Mouse (Mus musculus): ENCODE measurements around the gene Borcs8. TPM values are rescaled to one million over a fixed set of nuclear protein-coding genes. Genes with fewer than 3 reads are reported as not detected.

Gene Borcs8
- polyA plus RNA-seq, 2 experiments, result 25.4 to 27.1 TPM

DNA sequence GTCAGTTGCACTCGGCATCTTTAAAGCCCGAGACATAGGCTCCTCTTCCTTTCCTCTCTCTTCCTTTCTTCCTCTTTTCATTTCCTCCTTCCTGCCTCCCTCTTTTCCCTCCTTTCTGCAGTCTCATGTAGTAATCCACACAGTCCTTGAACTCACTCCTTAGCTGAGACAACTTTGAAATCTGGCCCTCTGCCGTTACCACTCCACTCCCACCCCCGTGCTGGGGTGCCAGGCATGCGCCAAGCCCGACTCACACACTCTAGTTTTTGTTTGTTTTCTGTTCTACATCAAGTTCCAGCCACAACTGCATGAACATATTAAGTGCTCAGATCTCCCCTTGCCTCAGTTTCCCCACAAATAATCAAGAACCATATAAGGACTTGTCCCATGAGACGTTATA is 34.4 kb upstream of the Borcs8 start:
- no peaks in the 10 kb centered on the region for H3K36me3 ChIP-seq (replicated peaks; ENCODE audit: control insufficient read depth, insufficient read depth, low read depth)
- DNase-seq (ENCODE audit: low read depth in 3 of 3, low spot score in 3 of 3), result no peak
- no peaks in the 10 kb centered on the region for H3K4me1 ChIP-seq (replicated peaks; ENCODE audit: control insufficient read depth in 2 of 2, insufficient read depth in 2 of 2, low read length in 1 of 2)
- TF ChIP-seq EP300 (IDR thresholded peaks at IDR 0.05; ENCODE audit: low read depth), result no peak
- TF ChIP-seq CTCF (IDR thresholded peaks at IDR 0.05; ENCODE audit: low read depth), result no peak
- no peak overlapping the region for H3K27ac ChIP-seq
- H3K9me3 ChIP-seq (ENCODE audit: control insufficient read depth, low read length), result no peaks in the 10 kb centered on the region
- no peaks in the 10 kb centered on the region; the same call in 1 of the 2 replicates for H3K27me3 ChIP-seq (ENCODE audit: control insufficient read depth, insufficient read depth, low read length)
- no peak overlapping the region for H3K9ac ChIP-seq (replicated peaks)
- no peak overlapping the region for H3K4me3 ChIP-seq (ENCODE audit: insufficient read depth in 1 of 2, low read depth in 2 of 2, low read length in 2 of 2)
- WGBS (ENCODE audit: insufficient replicate concordance), result 62% methylated on average over 7 of the region's 7 CpGs
- H3K4me2 ChIP-seq (ENCODE audit: low read depth), result no peak overlapping the region
- ATAC-seq (ENCODE audit: insufficient read depth), result no peak

DNA sequence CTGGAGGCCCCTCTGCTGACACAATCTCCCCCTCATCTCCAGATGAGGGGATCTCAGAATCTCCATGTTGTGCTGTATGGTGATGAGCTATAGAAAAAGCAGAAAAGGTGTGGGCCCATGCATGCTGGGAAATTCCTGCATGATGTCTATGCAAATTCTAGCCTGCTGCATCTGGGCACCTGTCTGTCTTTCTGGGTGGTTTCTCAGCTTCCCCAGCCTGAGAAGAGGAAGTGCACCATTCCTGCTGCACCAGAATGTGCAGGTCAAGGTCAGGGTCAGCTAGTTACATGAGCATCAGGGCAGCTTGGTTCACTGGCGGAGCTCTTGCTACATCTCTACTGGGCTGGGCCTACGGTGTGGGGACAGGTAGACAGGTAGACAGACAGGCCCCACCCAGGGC is 28.8 kb upstream of the Borcs8 start:
- ATAC-seq (ENCODE audit: insufficient read depth), result no peak
- 56% methylated on average over 2 of the region's 2 CpGs for WGBS (ENCODE audit: insufficient replicate concordance)
- Histone ChIP-seq H3K4me3 (ENCODE audit: insufficient read depth in 1 of 2, low read depth in 2 of 2, low read length in 2 of 2) (no peak overlapping the region), H3K27me3 (ENCODE audit: control insufficient read depth, insufficient read depth, low read length) (peaks cover 54% of the 10 kb centered on the region), H3K9ac (replicated peaks) (no peak overlapping the region), H3K36me3 (replicated peaks; ENCODE audit: control insufficient read depth, insufficient read depth, low read depth) (no peaks in the 10 kb centered on the region), H3K27ac (no peak overlapping the region), H3K4me2 (ENCODE audit: low read depth) (no peak overlapping the region), H3K4me1 (replicated peaks; ENCODE audit: control insufficient read depth in 2 of 2, insufficient read depth in 2 of 2, low read length in 1 of 2) (no peaks in the 10 kb centered on the region), H3K9me3 (ENCODE audit: control insufficient read depth, low read length) (no peaks in the 10 kb centered on the region)
- no peak for TF ChIP-seq CTCF (IDR thresholded peaks at IDR 0.05; ENCODE audit: low read depth)
- TF ChIP-seq EP300 (IDR thresholded peaks at IDR 0.05; ENCODE audit: low read depth), result no peak
- DNase-seq (ENCODE audit: low read depth in 3 of 3, low spot score in 3 of 3), result no peak

DNA sequence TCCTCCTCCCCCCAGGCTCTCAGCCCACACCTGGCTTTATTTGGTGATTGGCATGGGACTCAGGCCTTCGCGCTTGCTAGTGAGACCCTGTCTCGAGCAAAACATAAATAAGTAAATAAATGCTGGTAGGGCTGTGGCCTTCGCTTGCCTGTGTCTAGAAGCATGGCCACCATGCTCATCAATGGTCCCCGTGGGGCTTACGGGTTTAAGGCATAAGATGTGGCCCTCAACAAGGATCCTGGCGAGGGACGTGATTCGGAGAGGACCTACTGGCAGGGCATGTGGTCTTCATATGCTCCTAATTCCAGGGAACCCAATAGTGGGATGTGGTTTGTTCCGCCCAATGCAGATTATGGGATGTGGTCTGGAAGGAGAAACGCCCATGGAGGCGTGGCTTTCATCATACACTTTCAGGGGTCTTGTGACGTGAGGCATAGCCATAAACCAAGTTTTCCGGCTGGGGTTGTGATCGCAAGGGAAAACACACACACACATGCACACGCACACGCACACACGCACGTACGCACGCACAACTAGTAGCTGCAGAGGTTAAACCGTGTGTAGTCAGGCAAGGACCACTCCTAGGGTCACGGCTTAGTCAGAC is 28.0 kb upstream of the Borcs8 start:
- DNase-seq (ENCODE audit: low read depth in 3 of 3, low spot score in 3 of 3) (no peak), ATAC-seq (ENCODE audit: insufficient read depth) (no peak)
- 37% methylated on average over 23 of the region's 23 CpGs for WGBS (ENCODE audit: insufficient replicate concordance)
- Histone ChIP-seq H3K9ac (replicated peaks) (no peak overlapping the region), H3K4me1 (replicated peaks; ENCODE audit: control insufficient read depth in 2 of 2, insufficient read depth in 2 of 2, low read length in 1 of 2) (no peaks in the 10 kb centered on the region), H3K9me3 (ENCODE audit: control insufficient read depth, low read length) (no peaks in the 10 kb centered on the region), H3K4me2 (ENCODE audit: low read depth) (no peak overlapping the region), H3K36me3 (replicated peaks; ENCODE audit: control insufficient read depth, insufficient read depth, low read depth) (no peaks in the 10 kb centered on the region), H3K27me3 (ENCODE audit: control insufficient read depth, insufficient read depth, low read length) (peaks cover 54% of the 10 kb centered on the region), H3K27ac (no peak overlapping the region), H3K4me3 (ENCODE audit: insufficient read depth in 1 of 2, low read depth in 2 of 2, low read length in 2 of 2) (no peak overlapping the region)
- TF ChIP-seq CTCF (IDR thresholded peaks at IDR 0.05; ENCODE audit: low read depth) (no peak), EP300 (IDR thresholded peaks at IDR 0.05; ENCODE audit: low read depth) (no peak)

DNA sequence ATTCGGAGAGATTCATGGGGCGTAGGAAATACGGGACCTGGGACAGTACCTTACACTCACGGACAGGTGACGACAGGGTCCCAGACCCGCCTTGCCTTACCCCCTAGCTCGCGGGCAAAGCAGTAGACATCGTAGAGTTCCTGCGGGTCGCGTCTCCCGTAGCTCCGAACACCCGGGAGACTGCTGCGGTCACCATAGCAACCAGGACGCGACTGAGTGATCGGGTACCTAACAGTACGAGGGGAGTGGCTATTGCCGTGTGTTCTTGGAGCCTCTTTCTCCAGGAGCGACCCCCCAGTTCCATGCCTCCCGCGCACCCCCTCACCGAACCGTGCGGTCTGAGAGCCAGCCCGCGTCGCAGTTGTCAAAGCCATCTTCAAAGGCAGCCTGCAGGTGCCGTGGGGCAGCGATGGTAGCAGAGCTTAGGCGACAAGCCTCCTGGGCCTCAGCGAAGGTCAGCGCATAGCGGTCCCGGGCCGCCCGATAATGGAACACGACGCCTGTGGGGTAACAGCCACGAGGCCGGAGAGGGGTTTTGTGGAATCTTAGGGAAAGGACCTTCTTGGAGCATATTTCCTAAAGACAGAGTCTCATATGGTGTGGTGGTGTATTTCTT is 26.8 kb upstream of the Borcs8 start:
- Histone ChIP-seq H3K36me3 (replicated peaks; ENCODE audit: control insufficient read depth, insufficient read depth, low read depth) (no peaks in the 10 kb centered on the region), H3K27ac (no peak overlapping the region), H3K4me1 (replicated peaks; ENCODE audit: control insufficient read depth in 2 of 2, insufficient read depth in 2 of 2, low read length in 1 of 2) (no peaks in the 10 kb centered on the region), H3K4me3 (ENCODE audit: insufficient read depth in 1 of 2, low read depth in 2 of 2, low read length in 2 of 2) (no peak overlapping the region), H3K4me2 (ENCODE audit: low read depth) (no peak overlapping the region), H3K9me3 (ENCODE audit: control insufficient read depth, low read length) (no peaks in the 10 kb centered on the region), H3K27me3 (ENCODE audit: control insufficient read depth, insufficient read depth, low read length) (peaks cover 57% of the 10 kb centered on the region), H3K9ac (replicated peaks) (no peak overlapping the region)
- ATAC-seq (ENCODE audit: insufficient read depth) (no peak), DNase-seq (ENCODE audit: low read depth in 3 of 3, low spot score in 3 of 3) (no peak)
- TF ChIP-seq EP300 (IDR thresholded peaks at IDR 0.05; ENCODE audit: low read depth), result no peak
- no peak for TF ChIP-seq CTCF (IDR thresholded peaks at IDR 0.05; ENCODE audit: low read depth)
- WGBS (ENCODE audit: insufficient replicate concordance), result 9% methylated on average over 43 of the region's 43 CpGs

DNA sequence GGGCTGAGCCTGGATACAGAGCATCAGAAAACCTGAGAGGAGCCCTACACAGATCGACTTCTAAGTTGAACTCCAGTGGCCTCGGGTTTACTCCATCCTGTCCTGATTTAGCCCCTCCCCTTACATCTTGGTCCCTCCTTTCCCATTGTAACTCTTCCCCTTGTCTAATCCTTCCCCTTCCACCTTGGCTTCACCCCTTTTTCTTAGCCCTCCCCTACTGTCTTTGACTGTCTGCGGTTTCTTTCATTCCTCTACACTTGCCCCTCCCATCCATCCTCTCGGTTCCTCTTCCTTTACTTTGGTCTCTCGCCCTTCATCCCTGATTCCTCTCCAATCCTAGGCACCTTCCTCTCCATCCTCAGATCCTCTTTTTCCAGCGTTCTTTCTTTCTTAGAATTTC is 24.8 kb upstream of the Borcs8 start:
- no peak overlapping the region for H3K4me3 ChIP-seq (ENCODE audit: insufficient read depth in 1 of 2, low read depth in 2 of 2, low read length in 2 of 2)
- H3K4me2 ChIP-seq (ENCODE audit: low read depth), result no peak overlapping the region
- no peaks in the 10 kb centered on the region for H3K4me1 ChIP-seq (replicated peaks; ENCODE audit: control insufficient read depth in 2 of 2, insufficient read depth in 2 of 2, low read length in 1 of 2)
- ATAC-seq (ENCODE audit: insufficient read depth), result no peak
- H3K27me3 ChIP-seq (ENCODE audit: control insufficient read depth, insufficient read depth, low read length), result peaks cover 77% of the 10 kb centered on the region
- no peak for DNase-seq (ENCODE audit: low read depth in 3 of 3, low spot score in 3 of 3)
- TF ChIP-seq CTCF (IDR thresholded peaks at IDR 0.05; ENCODE audit: low read depth) (no peak), EP300 (IDR thresholded peaks at IDR 0.05; ENCODE audit: low read depth) (no peak)
- 11% methylated on average over 6 of the region's 6 CpGs for WGBS (ENCODE audit: insufficient replicate concordance)
- no peak overlapping the region for H3K9ac ChIP-seq (replicated peaks)
- H3K27ac ChIP-seq, result no peak overlapping the region
- no peaks in the 10 kb centered on the region for H3K9me3 ChIP-seq (ENCODE audit: control insufficient read depth, low read length)
- H3K36me3 ChIP-seq (replicated peaks; ENCODE audit: control insufficient read depth, insufficient read depth, low read depth), result no peaks in the 10 kb centered on the region

All from liver, embryonic 14.5 days (tissue).